Mouse (Mus musculus) left cerebral cortex, adult 6 months (tissue): ENCODE data around the gene Rfpl4. TPM values are rescaled to one million over a fixed set of nuclear protein-coding genes. Genes with fewer than 3 reads are reported as not detected.

ENCODE experiments used
- long read RNA-seq, 2 experiments: library from polyadenylated mRNA; unstranded; transcript quantifications; one replicate each; pipeline ENCODE4 v2.0.0; 2019 to 2020
- polyA plus RNA-seq: library from polyadenylated mRNA; unstranded; fragments of <200 nt; fragmentation: Nextera tagmentation; gene quantifications from 2 replicates; pipeline ENCODE4 v1.2.3, GENCODE M21; 2021

The Rfpl4 gene
- polyA plus RNA-seq = not detected in 2 replicates
- long read RNA-seq, experiment 1 = 0 reads
- long read RNA-seq, experiment 2 = 0 reads

DNA sequence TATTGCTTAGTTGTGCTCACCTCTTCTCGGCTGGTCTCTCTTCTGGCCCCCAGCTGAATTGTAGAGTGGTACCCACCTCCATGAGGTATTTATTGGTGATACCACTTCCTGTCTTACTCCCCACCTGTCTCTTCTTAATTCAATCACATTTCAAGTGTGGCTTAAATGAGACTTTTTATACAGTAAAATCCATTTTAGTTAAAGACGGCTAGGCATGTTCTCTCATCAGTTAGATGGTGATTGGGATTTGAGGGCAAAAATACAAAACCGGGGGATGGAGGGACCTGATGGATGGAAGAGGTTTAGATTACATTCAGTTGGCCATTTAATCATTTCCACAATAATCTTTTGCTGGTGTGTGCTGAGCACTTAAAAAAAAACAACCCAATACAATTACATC is at the start of gene Rfpl4:
Gene Rfpl4 (minus strand): TSS at position 101 of the 400 bp plus-strand sequence.

DNA sequence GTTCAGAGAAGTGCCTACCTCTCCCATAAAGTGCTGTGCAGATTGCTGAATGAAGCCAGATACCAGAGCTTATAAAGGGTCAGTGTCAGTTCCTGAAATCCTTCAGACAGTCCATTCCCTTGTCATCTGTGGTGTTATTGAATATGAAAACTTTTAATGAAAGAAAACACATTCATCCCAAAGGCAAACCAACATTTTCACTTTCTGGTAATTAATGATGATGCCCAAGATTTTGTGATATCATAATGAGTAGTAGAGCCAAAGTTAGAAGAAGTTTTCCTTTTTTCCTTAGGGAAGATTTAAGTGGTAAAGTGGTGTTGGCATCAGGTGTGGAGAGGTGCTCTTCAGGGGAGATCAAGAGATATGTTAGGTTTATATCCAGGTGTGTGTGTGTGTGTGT is 32.8 kb upstream of the Rfpl4 start, which contains the start of gene Vmn1r55:
Gene Vmn1r55 (minus strand): TSS at position 101 of the 400 bp plus-strand sequence.

GRCm38 (mm10) chr7:5125549-5126406 is 9.0 kb upstream of the Rfpl4 start, which contains the start of gene Rasl2-9:
TSS of gene Rasl2-9 (minus strand) at chr7:5125950.

GRCm38 (mm10) chr7:5080010-5080751 is 36.6 kb downstream of the Rfpl4 start, which contains the start of gene Epn1:
TSS of gene Epn1 (plus strand) at chr7:5080235.

DNA sequence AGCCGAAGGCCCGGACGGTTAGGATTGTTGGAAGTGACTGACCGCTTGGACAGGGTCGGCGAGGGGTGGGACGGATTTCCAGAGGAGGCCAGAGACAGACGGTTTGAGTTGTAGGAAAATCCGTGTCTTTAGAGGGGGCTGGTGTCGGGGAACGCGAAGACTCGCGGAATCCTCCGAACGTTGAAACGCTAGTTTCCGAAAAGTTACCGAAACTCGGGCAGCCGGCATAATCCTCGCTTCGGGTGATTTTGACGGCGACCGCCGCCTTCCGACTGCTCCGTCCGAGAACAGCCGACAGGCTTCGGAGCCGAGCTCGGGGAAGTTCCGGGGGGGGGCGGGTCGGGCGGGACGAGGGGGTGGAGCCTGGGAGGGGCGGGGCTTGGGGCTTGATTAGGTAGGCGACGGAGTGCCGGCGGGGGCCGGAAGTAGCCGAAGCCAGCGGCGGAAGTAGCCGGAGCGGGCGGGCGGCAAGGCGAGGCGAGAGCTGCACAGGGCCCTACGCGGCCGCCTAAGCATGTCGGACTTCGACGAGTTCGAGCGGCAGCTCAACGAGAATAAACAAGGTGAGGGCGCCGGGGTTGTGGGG is 54.9 kb downstream of the Rfpl4 start, which contains the start of gene U2af2:
Gene U2af2 (plus strand): TSS at position 370 of the 586 bp plus-strand sequence.

Other genes with a start within 250 kb of the Rfpl4 start
- 20.0 and 27.8 TPM in 2 replicates for gene Isoc2b, start 246.7 kb downstream of the Rfpl4 start, polyA plus RNA-seq
- gene Isoc2a, start 239.8 kb downstream of the Rfpl4 start, polyA plus RNA-seq = 0.45 and 1.3 TPM in 2 replicates
- gene Gm36210, start 210.4 kb downstream of the Rfpl4 start, polyA plus RNA-seq = 0.11 and 0.16 TPM in 2 replicates
- 0.69 and 2.7 TPM in 2 replicates for gene Zfp628, start 201.7 kb downstream of the Rfpl4 start, polyA plus RNA-seq
- 115 and 129 TPM in 2 replicates for gene Nat14, start 194.9 kb downstream of the Rfpl4 start, polyA plus RNA-seq
- 0.10 and 0.19 TPM in 2 replicates for gene Ssc5d, start 191.2 kb downstream of the Rfpl4 start, polyA plus RNA-seq
- 0.28 and 0.50 TPM in 2 replicates for gene Sbk2, start 152.5 kb downstream of the Rfpl4 start, polyA plus RNA-seq
- 0.23 TPM in 2 replicates for gene Sbk3, start 145.8 kb downstream of the Rfpl4 start, polyA plus RNA-seq
- gene Zfp579, start 120.8 kb downstream of the Rfpl4 start, polyA plus RNA-seq = 5.1 and 11.4 TPM in 2 replicates
- gene Zfp524, start 102.5 kb downstream of the Rfpl4 start, polyA plus RNA-seq = 10.9 and 14.7 TPM in 2 replicates
- gene Fiz1, start 102.3 kb downstream of the Rfpl4 start, polyA plus RNA-seq = 12.1 and 13.9 TPM in 2 replicates
- not detected in 2 replicates for gene Gm44973, start 101.5 kb downstream of the Rfpl4 start, polyA plus RNA-seq
- 1.1 and 4.4 TPM in 2 replicates for gene Zfp865, start 96.6 kb downstream of the Rfpl4 start, polyA plus RNA-seq
- gene Ccdc106, start 96.4 kb downstream of the Rfpl4 start, polyA plus RNA-seq = 55.0 and 60.1 TPM in 2 replicates
- not detected in 2 replicates for gene 4632433K11Rik, start 82.8 kb downstream of the Rfpl4 start, polyA plus RNA-seq
- gene Zfp784, start 78.5 kb downstream of the Rfpl4 start, polyA plus RNA-seq = 3.0 and 3.3 TPM in 2 replicates
- gene Zfp580, start 65.4 kb downstream of the Rfpl4 start, polyA plus RNA-seq = 4.9 and 24.0 TPM in 2 replicates
- gene U2af2, start 54.8 kb downstream of the Rfpl4 start, polyA plus RNA-seq = 5.8 and 18.1 TPM in 2 replicates
- 52.2 and 182 TPM in 2 replicates for gene Epn1, start 36.7 kb downstream of the Rfpl4 start, polyA plus RNA-seq
- gene Rasl2-9, start 9.0 kb upstream of the Rfpl4 start, polyA plus RNA-seq = 0.59 and 0.75 TPM in 2 replicates
- 0.01 TPM in 1 of 2 replicates, not detected in the other for gene Vmn1r55, start 32.7 kb upstream of the Rfpl4 start, polyA plus RNA-seq
- gene Vmn1r56, start 79.8 kb upstream of the Rfpl4 start, polyA plus RNA-seq = not detected in 2 replicates
- not detected in 2 replicates for gene Vmn1r57, start 101.5 kb upstream of the Rfpl4 start, polyA plus RNA-seq
- gene Gm5065, start 233.6 kb upstream of the Rfpl4 start, polyA plus RNA-seq = not detected in 2 replicates
- gene Nlrp2, start 234.1 kb upstream of the Rfpl4 start, polyA plus RNA-seq = not detected in 2 replicates